Mouse (Mus musculus) megakaryocyte-erythroid progenitor cell, adult 5-6 weeks (primary cell): ENCODE measurements around the gene Atp11c. TPM values are rescaled to one million over a fixed set of nuclear protein-coding genes. Genes with fewer than 3 reads are reported as not detected.

ENCODE experiments used
- ATAC-seq: replicated peaks from 2 replicates; pipeline ENCODE4 v1.8.0; 2016; ENCODE audit warnings: mild to moderate bottlenecking, inconsistent platforms; ENCODE audit not compliant: severe bottlenecking, poor library complexity, low FRiP score, low TSS enrichment
- total RNA-seq, 2 experiments: library from RNA; stranded (forward) in 1 of 2; stranded (reverse) in 1 of 2; fragments of 200-1000, 215-1000 nt in 1 of 2; fragments of >200 nt in 1 of 2; fragmentation: Nextera tagmentation in 1 of 2; gene quantifications; 2 replicates each; pipeline ENCODE4 v1.2.3; 2014 to 2017

Gene Atp11c
- 24.5 and 25.7 TPM in 2 replicates for total RNA-seq (2014; fragmentation: Nextera tagmentation)
- total RNA-seq (2017) = 38.1 and 59.3 TPM in 2 replicates

DNA sequence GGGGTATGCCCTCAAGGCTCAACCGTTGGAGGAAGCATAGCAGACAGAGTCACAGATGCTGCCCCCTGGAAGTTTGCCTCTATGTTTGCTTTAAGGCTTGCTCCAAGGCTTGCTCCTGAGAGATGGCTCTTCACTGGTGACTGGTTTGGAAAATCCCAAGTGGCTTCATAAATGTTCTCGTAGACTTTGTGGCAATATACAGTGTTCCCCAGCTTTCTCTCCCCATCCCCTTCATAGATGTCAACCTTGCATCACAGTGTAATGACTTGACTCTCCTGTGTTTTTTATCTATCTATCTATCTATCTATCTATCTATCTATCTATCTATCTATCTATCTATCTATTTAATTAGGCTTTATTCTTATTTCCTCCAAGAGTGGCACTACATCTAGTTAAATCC lies at the start of gene Atp11c:
Atp11c (minus strand) TSS at position 101 of the 400 bp plus-strand sequence.
- ATAC-seq = no peak

- ATAC-seq = no peak
Measured at GRCm38 (mm10) chrX:60609202-60609601, 16.7 kb upstream of the Atp11c start.

DNA sequence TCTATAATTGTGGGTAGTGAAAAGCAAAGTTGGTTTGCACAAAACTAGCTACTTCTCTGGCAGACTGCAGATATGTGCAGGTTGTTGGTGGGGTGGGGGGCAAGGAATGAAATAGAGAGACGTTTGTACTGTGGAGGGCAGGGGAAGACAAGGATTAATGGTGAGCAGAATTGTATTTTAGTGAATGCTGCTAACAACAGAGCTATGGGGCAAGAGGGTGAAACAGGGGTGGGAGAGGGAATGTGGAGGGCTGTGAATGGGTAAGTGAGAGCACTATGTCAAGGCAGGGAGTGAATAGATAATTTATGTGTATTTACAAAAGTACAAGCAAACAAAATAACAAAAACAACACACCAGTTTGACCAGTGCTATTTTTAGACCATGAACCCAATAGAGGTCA lies 22.0 kb downstream of the Atp11c start:
- ATAC-seq = no peak

- ATAC-seq = no peak
Measured at GRCm38 (mm10) chrX:60569047-60569446, 23.5 kb downstream of the Atp11c start.

DNA sequence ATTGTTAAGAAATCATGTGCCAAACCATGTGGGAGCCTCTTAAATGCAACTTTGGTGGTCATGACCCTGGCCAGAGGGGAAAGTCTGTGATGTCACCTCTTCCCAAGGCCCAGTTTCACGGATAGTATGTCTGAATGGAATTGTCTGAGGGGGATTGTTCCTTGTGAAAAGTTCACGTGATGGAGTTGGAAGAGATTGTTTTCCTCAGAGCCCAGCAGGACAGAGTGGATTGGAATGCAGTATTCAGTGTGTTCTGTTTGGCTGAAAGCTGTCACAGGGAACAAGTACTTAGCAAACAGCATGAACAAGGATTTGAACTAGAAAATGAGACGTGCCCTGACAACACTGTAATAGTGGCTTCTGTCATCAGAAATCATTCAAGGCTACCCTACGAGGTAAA lies 37.3 kb downstream of the Atp11c start:
- ATAC-seq = no peak

- ATAC-seq = no peak
Measured at GRCm38 (mm10) chrX:60547444-60548304, 44.8 kb downstream of the Atp11c start.

- ATAC-seq = no peak
Measured at GRCm38 (mm10) chrX:60547098-60547443, 45.4 kb downstream of the Atp11c start.

DNA sequence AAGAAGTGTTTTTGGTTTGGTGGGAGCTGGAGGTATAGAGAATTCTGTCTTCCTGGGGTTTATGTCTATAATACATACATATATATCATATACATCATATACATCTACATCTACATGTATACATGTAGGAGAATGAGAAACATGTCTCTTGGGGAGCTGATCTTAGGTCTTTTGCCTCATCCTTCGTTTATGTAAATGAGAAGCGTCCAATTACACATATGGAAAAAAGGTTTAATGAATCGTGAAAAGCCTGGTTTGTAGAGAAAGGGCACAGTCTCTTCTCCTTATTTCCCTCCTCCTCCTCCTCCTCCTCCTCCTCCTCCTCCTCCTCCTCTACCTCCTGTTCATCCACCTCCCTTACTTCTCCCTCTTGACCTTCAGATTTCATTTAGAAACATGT lies 46.6 kb downstream of the Atp11c start:
- no peak for ATAC-seq

DNA sequence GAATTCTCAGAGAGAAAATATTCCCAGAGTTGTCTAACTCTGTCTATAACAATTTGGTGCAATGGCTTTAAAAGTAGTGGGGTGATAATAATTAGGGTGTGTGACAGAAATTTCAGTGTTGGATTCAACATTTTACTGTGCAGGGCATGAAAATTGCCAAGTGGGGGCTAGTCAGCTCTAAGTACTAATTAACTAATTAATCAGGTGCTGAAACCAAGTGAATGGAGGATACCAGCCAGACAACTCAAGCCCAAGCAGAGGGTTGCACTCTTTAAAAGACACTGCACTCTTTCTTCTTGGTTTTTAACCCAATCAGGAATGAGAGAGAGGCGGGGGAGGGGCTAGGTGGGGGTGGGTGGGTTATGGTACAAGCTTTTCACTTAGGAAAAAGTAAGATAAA lies 47.1 kb downstream of the Atp11c start:
- no peak for ATAC-seq

DNA sequence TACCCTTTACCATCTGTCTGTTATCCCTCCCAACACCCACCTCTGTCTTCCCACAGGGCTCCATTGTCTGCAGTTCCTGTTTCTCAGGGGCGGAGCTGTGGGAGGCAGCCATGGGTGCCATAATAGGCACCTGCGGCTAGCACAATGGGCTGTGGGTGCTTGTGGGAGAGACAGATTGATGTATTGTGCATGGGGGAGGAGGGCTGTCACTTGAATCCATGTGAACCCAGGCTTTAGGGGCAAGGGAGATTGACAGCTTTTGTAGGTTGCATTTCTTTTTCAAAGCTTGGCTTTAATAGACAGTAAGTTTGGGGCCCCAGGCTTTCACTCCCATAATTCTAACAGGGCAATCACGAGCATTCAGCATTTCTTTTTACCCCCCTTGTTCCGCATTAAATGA lies 48.4 kb downstream of the Atp11c start:
- ATAC-seq = no peak

DNA sequence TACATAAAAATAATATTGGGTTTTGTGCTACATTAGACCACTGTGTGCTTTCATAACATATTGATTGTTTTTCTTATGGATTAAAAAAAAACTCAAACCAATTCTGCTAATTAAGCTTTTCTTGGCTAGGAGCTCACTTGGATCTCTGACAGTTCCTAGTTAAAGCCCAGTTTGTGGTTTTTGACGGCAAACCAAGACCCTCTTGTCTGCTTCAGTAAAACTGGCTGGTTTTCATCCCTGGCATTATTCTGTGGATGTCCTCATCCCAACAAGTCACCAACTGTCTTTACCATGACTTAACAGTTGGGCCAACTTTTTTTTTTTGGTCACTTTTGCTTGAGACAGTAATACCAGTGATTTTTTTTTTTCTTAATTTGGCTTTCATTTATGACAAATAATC lies 49.6 kb downstream of the Atp11c start:
- ATAC-seq = no peak

GRCm38 (mm10) chrX:60539149-60539548 lies 53.3 kb downstream of the Atp11c start, which contains the start of gene Gm7073:
Gene Gm7073, minus strand, starts transcription at chrX:60539249.
- no peak for ATAC-seq

GRCm38 (mm10) chrX:60503995-60504394 lies 88.5 kb downstream of the Atp11c start:
- no peak for ATAC-seq

DNA sequence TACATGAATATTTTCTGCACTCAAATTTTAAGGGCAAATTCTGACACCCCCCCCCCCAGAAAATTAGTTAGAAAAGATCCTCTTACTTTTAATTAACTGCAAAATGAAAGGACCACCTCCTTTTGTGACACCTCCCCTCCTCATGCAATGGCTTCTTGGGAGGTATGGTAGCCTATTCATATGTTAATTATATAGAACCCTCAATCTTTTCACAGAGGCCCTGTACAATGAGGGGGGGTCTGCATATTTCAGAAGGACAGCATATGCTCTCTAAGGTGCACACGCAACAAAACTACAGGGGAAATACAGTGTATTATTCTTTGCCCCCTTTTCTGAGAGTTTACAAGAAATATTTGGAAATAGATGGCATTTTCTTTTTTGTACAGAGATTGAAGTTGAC lies 94.7 kb downstream of the Atp11c start:
- ATAC-seq = no peak

GRCm38 (mm10) chrX:60495308-60495707 lies 97.2 kb downstream of the Atp11c start:
- no peak for ATAC-seq

DNA sequence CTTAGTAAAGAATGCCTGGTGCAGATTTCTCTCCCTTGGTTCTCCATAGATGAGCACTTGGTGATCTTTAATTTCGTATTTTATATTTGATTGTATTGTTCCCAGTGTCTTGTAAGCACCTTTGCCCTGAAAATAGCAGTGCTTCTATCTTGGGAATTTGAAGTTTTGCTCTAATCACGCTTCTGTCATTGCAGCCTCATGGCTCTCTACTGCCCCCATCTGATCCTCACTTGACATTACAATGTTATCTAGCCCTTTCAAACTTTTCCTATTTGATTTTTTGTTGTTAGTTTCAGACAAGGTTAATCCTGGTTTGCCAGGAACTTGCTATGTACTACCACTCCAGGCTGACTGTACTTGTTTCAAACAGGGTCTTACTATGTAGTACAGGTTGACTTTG lies 128.7 kb downstream of the Atp11c start:
- no peak for ATAC-seq

DNA sequence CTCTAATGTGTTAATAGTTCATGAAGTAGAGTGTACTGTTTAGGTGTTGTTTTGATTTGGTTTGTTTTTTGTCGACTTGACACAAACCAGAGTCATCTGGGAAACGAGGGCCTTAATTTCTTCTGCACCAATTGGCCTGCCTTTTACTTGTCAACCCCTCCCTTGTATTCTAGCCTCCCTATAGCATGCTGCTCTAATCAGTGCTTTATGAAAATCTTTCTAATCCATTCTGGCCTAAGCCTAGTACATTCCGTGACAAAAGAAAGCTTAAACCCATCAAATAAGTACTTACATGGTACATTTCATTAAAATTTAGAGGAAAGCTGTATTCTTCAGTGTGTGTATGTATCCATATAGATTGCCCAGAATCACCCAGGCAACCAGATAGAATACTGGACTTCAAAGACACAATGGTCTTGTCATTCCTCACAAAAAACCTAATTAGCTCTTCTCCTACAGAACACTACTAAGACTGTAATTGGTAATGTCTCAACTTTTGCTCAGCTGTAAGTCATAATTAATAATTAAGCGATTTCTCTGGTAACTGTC lies 177.9 kb downstream of the Atp11c start:
- ATAC-seq = no peak

- ATAC-seq = no peak
Measured at GRCm38 (mm10) chrX:60405681-60406080, 186.8 kb downstream of the Atp11c start.

GRCm38 (mm10) chrX:60404668-60405044 lies 187.8 kb downstream of the Atp11c start:
- ATAC-seq = peak; percentile 98

- peak; percentile 43; the same call in 1 of the 2 replicates for ATAC-seq
Measured at GRCm38 (mm10) chrX:60403764-60404667, 188.5 kb downstream of the Atp11c start.
